Mouse (Mus musculus) bone marrow macrophage, adult 2 months (primary cell): ENCODE measurements around the gene Iqch.

Experiments
- CTCF ChIP-seq: IDR thresholded peaks from 2 replicates; pipeline ENCODE4 v1.5.1; 2012; ENCODE audit warnings: low read depth, mild to moderate bottlenecking, low read length, moderate library complexity
- POLR2A ChIP-seq: IDR thresholded peaks from 2 replicates; pipeline ENCODE4 v1.6.1; 2012; ENCODE audit warnings: mild to moderate bottlenecking, low read depth, low read length, borderline replicate concordance

- TF ChIP-seq CTCF (no peak), POLR2A (no peak)
These were observed 67.3 kb downstream of the Iqch start for GRCm38 (mm10) chr9:63535042-63535441.
